Mouse (Mus musculus) heart, embryonic 10.5 days (tissue): ENCODE measurements around the gene Rilp. TPM values are rescaled to one million over a fixed set of nuclear protein-coding genes. Genes with fewer than 3 reads are reported as not detected.

Experiments
- DNase-seq: peaks from one replicate; pipeline ENCODE4 v3.0.0-alpha.2; 2017; ENCODE audit warnings: low spot score
- H3K27ac ChIP-seq: fragments of 300-500 bp; sonication (generic); 2 replicates; pipeline ENCODE4 v1.5.1; 2016; ENCODE audit warnings: mild to moderate bottlenecking
- H3K27me3 ChIP-seq: fragments of 300-500 bp; sonication (generic); 2 replicates; pipeline ENCODE4 v1.6.1; 2016; ENCODE audit warnings: mild to moderate bottlenecking; ENCODE audit not compliant: poor library complexity, insufficient read depth, severe bottlenecking
- H3K36me3 ChIP-seq: fragments of 300-500 bp; sonication (generic); 2 replicates; pipeline ENCODE4 v1.6.1; 2016; ENCODE audit warnings: mild to moderate bottlenecking, moderate library complexity
- H3K4me1 ChIP-seq: fragments of 300-500 bp; sonication (generic); 2 replicates; pipeline ENCODE4 v1.6.1; 2016; ENCODE audit warnings: mild to moderate bottlenecking
- H3K4me3 ChIP-seq: fragments of 300-500 bp; sonication (generic); 2 replicates; pipeline ENCODE4 v1.5.1; 2016; ENCODE audit warnings: mild to moderate bottlenecking, moderate library complexity
- H3K9me3 ChIP-seq: fragments of 300-500 bp; sonication (generic); 2 replicates; pipeline ENCODE4 v1.6.1; 2016; ENCODE audit warnings: mild to moderate bottlenecking, moderate library complexity
- WGBS: fragments of 180-500 bp; shearing (Covaris S2); methylation state at CpG from one replicate; pipeline ENCODE4 v1.1.7; 2016; 5-methylcytosine and 5-hydroxymethylcytosine counted together
- polyA plus RNA-seq: library from polyadenylated mRNA; unstranded; fragments of >200 nt; fragmentation: Nextera tagmentation; extraction: Ambion mirVana; gene quantifications from 2 replicates; pipeline ENCODE4 v1.2.1, GENCODE M21; 2016

Rilp gene
- polyA plus RNA-seq, 1 experiment from 2014 or later = 0.78 TPM

- Histone ChIP-seq H3K27me3 (no peaks in the 10 kb centered on the region), H3K4me1 (peaks cover 37% of the 10 kb centered on the region), H3K27ac (peak overlapping the region; percentile 87), H3K4me3 (peak overlapping the region; percentile 71), H3K9me3 (no peaks in the 10 kb centered on the region), H3K36me3 (peaks cover 31% of the 10 kb centered on the region)
- 12% methylated on average over 19 of the region's 19 CpGs for WGBS
- DNase-seq = peak; percentile 91
Measured at GRCm38 (mm10) chr11:75467512-75468215, 42.2 kb upstream of the Rilp start.

GRCm38 (mm10) chr11:75468410-75468809 lies 41.5 kb upstream of the Rilp start:
- H3K36me3 ChIP-seq = peaks cover 31% of the 10 kb centered on the region
- H3K4me3 ChIP-seq = peak overlapping the region; percentile 71
- H3K27ac ChIP-seq = peak overlapping the region; percentile 87
- no peaks in the 10 kb centered on the region for H3K27me3 ChIP-seq
- 60% methylated on average over 7 of the region's 7 CpGs for WGBS
- H3K9me3 ChIP-seq = no peaks in the 10 kb centered on the region
- no peak for DNase-seq
- H3K4me1 ChIP-seq = peaks cover 33% of the 10 kb centered on the region

- Histone ChIP-seq H3K4me3 (no peak overlapping the region), H3K4me1 (peaks cover 28% of the 10 kb centered on the region), H3K9me3 (no peaks in the 10 kb centered on the region), H3K27ac (no peak overlapping the region), H3K27me3 (no peaks in the 10 kb centered on the region), H3K36me3 (peaks cover 23% of the 10 kb centered on the region)
- WGBS = 93% methylated on average over 4 of the region's 4 CpGs
- DNase-seq = no peak
Measured at GRCm38 (mm10) chr11:75469261-75469660, 40.6 kb upstream of the Rilp start.

GRCm38 (mm10) chr11:75470675-75471074 lies 39.2 kb upstream of the Rilp start:
- peaks cover 24% of the 10 kb centered on the region for H3K4me1 ChIP-seq
- WGBS = 76% methylated on average over 3 of the region's 3 CpGs

GRCm38 (mm10) chr11:75472469-75473081 lies 37.3 kb upstream of the Rilp start:
- H3K36me3 ChIP-seq = no peaks in the 10 kb centered on the region
- H3K27ac ChIP-seq = no peak overlapping the region; the same call in 1 of the 2 replicates
- H3K9me3 ChIP-seq = no peaks in the 10 kb centered on the region
- H3K27me3 ChIP-seq = no peaks in the 10 kb centered on the region
- H3K4me3 ChIP-seq = no peak overlapping the region
- 70% methylated on average over 11 of the region's 11 CpGs for WGBS
- no peak for DNase-seq
- peaks cover 19% of the 10 kb centered on the region for H3K4me1 ChIP-seq

More at GRCm38 (mm10) chr11:75470675-75471074, 39.2 kb upstream of the Rilp start:
- DNase-seq = no peak
- Histone ChIP-seq H3K4me3 (no peak overlapping the region), H3K27me3 (no peaks in the 10 kb centered on the region), H3K36me3 (peaks cover 9% of the 10 kb centered on the region), H3K27ac (no peak overlapping the region), H3K9me3 (no peaks in the 10 kb centered on the region)

- no peak overlapping the region for H3K27ac ChIP-seq
- no peak for DNase-seq
- no peaks in the 10 kb centered on the region for H3K9me3 ChIP-seq
- no peak overlapping the region for H3K4me3 ChIP-seq
- H3K27me3 ChIP-seq = no peaks in the 10 kb centered on the region
- WGBS = 73% methylated on average over 7 of the region's 7 CpGs
- H3K4me1 ChIP-seq = peaks cover 11% of the 10 kb centered on the region; the same call in 1 of the 2 replicates
- H3K36me3 ChIP-seq = no peaks in the 10 kb centered on the region
Measured at GRCm38 (mm10) chr11:75473376-75473775, 36.5 kb upstream of the Rilp start.

- Histone ChIP-seq H3K9me3 (no peaks in the 10 kb centered on the region), H3K27me3 (no peaks in the 10 kb centered on the region), H3K4me3 (peak overlapping the region; percentile 97), H3K36me3 (peaks cover 26% of the 10 kb centered on the region), H3K27ac (peak overlapping the region; percentile 97; the same call in 1 of the 2 replicates), H3K4me1 (peaks cover 12% of the 10 kb centered on the region)
- no peak for DNase-seq
- 24% methylated on average over 3 of the region's 3 CpGs for WGBS
Measured at GRCm38 (mm10) chr11:75486192-75486591, 23.7 kb upstream of the Rilp start.

GRCm38 (mm10) chr11:75486601-75487285 lies 23.2 kb upstream of the Rilp start, which contains the start of gene Prpf8:
TSS of gene Prpf8 (plus strand) at chr11:75486816.
- Histone ChIP-seq H3K27ac (peak within 1 kb of the TSS; percentile 97), H3K4me3 (peak within 1 kb of the TSS; percentile 97), H3K27me3 (no peaks in the 10 kb centered on the region), H3K4me1 (peaks cover 12% of the 10 kb centered on the region), H3K9me3 (no peaks in the 10 kb centered on the region), H3K36me3 (peaks cover 32% of the 10 kb centered on the region)
- WGBS = under 1% methylated on average over 52 of the region's 52 CpGs
- DNase-seq = peak; percentile 99

GRCm38 (mm10) chr11:75487496-75487895 lies 22.4 kb upstream of the Rilp start:
- H3K9me3 ChIP-seq = no peaks in the 10 kb centered on the region
- DNase-seq = no peak
- peaks cover 39% of the 10 kb centered on the region for H3K36me3 ChIP-seq
- peak overlapping the region; percentile 97 for H3K4me3 ChIP-seq
- peaks cover 12% of the 10 kb centered on the region for H3K4me1 ChIP-seq
- H3K27me3 ChIP-seq = no peaks in the 10 kb centered on the region
- WGBS = 45% methylated on average over 6 of the region's 6 CpGs
- H3K27ac ChIP-seq = peak overlapping the region; percentile 97

GRCm38 (mm10) chr11:75494296-75495049 lies 15.4 kb upstream of the Rilp start:
- no peak overlapping the region for H3K27ac ChIP-seq
- DNase-seq = no peak
- peaks cover 100% of the 10 kb centered on the region for H3K36me3 ChIP-seq
- no peaks in the 10 kb centered on the region for H3K4me1 ChIP-seq
- no peaks in the 10 kb centered on the region for H3K9me3 ChIP-seq
- no peaks in the 10 kb centered on the region for H3K27me3 ChIP-seq
- WGBS = 90% methylated on average over 10 of the region's 10 CpGs
- no peak overlapping the region for H3K4me3 ChIP-seq

GRCm38 (mm10) chr11:75498126-75498525 lies 11.8 kb upstream of the Rilp start:
- 46% methylated on average over 1 of the region's 1 CpGs for WGBS
- Histone ChIP-seq H3K9me3 (no peaks in the 10 kb centered on the region), H3K27ac (no peak overlapping the region), H3K4me1 (no peaks in the 10 kb centered on the region), H3K36me3 (peaks cover 100% of the 10 kb centered on the region), H3K4me3 (no peak overlapping the region), H3K27me3 (no peaks in the 10 kb centered on the region)
- DNase-seq = no peak

- no peak for DNase-seq
- H3K4me1 ChIP-seq = peaks cover 31% of the 10 kb centered on the region
- H3K4me3 ChIP-seq = no peak overlapping the region
- H3K27me3 ChIP-seq = peaks cover 8% of the 10 kb centered on the region; the same call in 1 of the 2 replicates
- H3K9me3 ChIP-seq = no peaks in the 10 kb centered on the region
- WGBS = 92% methylated on average over 4 of the region's 4 CpGs
- no peak overlapping the region for H3K27ac ChIP-seq
- H3K36me3 ChIP-seq = peaks cover 71% of the 10 kb centered on the region
Measured at GRCm38 (mm10) chr11:75508162-75508561, 1.7 kb upstream of the Rilp start.
